Mouse (Mus musculus): ENCODE measurements around the gene Wnt3.

GRCm38 (mm10) chr11:103827201-103827600, 53.3 kb downstream of the Wnt3 start:
- TF ChIP-seq POLR2A (IDR thresholded peaks at IDR 0.05; ENCODE audit: control insufficient read depth, low read depth, low read length) (no peak), CTCF (IDR thresholded peaks at IDR 0.05; ENCODE audit: control insufficient read depth, insufficient read depth, insufficient replicate concordance, low read depth, low read length) (no peak)

Measured in testis, adult 2 months (tissue).